Mouse (Mus musculus) heart, postnatal 4 days (tissue): Measurements from ENCODE around the gene Heg1. TPM values are rescaled to one million over a fixed set of nuclear protein-coding genes. Genes with fewer than 3 reads are reported as not detected.

Source experiments
- DNase-seq: peaks from one replicate; pipeline ENCODE4 v3.0.0; 2021
- total RNA-seq, 2 experiments: library from RNA; stranded (reverse); gene quantifications; 2 replicates each; pipeline ENCODE4 v1.2.3; 2021

Gene Heg1
- total RNA-seq, 2 experiments from 2014 or later, result 226 to 240 TPM

DNA sequence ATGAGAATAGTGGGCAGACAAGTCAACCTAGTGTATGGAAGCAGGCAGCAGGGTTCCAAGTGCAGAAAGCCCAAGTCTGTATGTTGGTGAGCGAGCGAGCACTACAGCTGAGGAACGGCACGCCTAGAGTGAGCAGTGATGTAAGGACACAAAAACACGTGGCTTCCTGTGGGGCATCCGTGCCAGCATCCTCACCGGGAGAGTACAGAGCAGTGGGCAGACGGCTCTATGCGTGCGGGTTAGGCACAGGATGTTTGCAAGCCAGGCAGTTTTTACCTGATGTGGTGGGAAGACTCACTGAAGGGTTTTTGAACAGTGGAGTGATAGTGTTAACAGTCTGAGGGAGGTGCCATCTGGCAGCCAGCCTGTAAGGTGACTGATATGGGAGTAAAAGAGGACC lies 23.9 kb downstream of the Heg1 start:
- DNase-seq, result no peak

GRCm38 (mm10) chr16:33708585-33709397 lies 24.6 kb downstream of the Heg1 start:
- DNase-seq, result no peak

DNA sequence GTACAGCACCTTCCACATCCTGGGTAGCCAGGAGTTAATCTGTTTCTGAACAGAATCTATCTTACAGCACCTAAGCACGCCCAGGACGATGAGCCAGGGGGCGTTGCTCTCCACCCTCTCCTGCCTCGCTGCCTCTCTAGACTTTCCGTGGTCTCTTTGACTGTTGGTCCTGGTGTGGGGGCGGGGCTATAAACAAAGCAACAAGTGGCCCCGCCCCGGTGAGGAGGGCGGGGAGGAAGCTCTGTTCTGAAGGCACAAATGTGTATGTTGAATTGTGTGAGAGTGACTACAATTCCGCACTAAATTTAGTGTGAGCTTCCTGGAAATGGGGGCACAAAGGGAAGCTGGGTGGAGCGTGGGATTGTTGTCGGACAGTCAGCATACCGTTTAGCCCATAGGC lies 30.1 kb downstream of the Heg1 start:
- peak; percentile 71 for DNase-seq

GRCm38 (mm10) chr16:33723241-33723640 lies 39.1 kb downstream of the Heg1 start:
- DNase-seq, result no peak

- no peak for DNase-seq
Observed at GRCm38 (mm10) chr16:33723983-33724382, 39.8 kb downstream of the Heg1 start.

DNA sequence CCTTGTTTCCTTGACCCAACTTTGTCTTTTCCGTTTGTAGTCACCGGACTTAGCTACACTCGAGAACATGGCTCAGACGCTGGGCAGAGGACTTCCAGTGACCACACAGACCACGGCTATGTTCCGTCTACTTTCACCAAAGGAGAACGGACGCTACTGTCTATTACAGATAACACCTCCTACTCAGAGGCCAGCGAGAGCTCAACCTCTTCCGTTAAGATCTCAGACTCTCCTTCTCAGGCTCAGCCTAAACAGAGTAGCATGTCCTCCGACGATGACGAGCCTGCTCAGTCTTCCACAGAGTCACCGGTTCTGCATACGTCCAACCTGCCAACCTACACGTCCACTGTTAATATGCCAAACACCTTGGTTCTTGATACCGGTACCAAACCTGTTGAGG lies 42.1 kb downstream of the Heg1 start:
- DNase-seq, result no peak

DNA sequence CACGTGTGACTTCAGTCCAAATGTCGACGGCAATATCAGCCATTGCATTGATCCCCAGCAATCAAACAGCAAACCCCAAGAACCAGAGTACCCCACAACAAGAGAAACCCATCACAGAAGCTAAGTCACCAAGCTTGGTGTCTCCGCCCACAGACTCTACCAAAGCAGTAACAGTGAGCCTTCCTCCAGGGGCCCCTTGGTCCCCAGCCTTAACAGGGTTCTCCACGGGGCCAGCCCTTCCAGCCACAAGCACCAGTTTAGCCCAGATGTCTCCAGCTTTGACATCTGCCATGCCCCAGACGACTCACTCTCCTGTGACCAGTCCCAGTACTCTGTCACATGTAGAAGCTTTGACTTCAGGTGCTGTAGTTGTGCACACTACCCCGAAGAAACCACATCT lies 42.7 kb downstream of the Heg1 start:
- no peak for DNase-seq

GRCm38 (mm10) chr16:33728427-33728826 lies 44.3 kb downstream of the Heg1 start:
- DNase-seq, result no peak

GRCm38 (mm10) chr16:33731291-33731690 lies 47.1 kb downstream of the Heg1 start:
- no peak for DNase-seq

DNA sequence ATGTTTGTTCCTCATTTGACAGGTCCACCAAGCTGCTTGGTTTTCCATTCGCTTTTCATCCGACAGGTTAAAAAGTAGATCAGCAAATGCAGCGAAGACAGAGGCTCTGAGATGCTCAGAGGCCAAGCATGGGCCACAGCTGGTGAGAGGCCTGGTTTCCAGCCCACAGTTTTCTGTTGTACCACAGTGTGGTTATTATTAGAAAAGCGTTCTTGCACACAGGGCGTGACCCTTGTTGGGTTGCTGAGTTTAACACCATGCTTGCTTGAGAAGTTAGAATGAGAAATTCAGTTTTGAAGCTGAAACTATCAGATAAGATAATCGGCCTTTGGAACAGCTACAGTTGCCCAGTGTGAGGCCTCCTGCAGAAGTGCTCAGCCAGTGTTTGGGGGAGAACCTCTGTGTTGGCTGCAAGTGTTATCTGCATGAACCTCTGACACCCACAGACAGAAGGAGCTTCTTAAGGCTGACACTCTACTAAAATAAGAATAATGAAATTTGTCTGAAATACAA lies 48.1 kb downstream of the Heg1 start:
- no peak for DNase-seq

- no peak for DNase-seq
Observed at GRCm38 (mm10) chr16:33732846-33733580, 48.8 kb downstream of the Heg1 start.

DNA sequence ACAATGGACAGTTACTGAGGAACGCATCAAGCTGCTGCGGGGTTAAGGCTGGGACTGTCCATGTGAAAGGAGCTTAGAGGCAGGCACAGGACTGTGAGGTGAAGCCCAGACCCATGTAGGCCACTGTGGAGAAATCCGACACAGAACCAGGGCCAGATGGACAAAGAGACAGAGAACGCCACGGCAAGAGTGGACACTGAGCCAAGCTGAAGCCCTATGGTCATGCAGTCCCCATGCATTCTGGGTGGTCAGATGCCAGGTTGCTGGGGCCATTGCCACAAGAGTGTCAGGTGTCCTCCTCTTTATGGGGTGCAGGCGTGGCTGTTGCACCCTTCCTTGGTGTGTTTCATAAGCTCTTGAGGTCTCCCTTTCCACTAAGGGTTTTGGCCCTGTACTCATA lies 49.7 kb downstream of the Heg1 start:
- DNase-seq, result no peak

DNA sequence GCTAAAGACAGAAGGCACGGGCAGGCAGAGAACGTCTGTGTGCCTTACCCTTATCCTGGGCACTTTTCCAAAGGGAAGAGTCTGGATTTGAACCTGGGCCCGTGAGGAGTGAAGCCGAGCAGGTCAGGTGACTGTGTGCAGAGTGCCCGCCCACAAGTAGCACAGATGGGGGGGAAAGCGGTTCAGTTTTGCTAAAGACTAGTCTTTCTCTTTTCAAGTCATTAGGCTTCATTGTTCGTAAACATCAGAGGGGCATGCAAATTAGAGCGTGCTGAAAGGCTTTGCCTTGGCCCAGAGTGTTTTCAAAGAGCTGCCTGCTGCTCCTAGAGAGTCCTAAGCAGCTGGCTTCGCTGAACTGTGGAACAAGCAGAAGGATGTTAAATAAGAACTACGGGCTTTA lies 50.4 kb downstream of the Heg1 start:
- no peak for DNase-seq

- DNase-seq, result no peak
Observed at GRCm38 (mm10) chr16:33735238-33735637, 51.1 kb downstream of the Heg1 start.

DNA sequence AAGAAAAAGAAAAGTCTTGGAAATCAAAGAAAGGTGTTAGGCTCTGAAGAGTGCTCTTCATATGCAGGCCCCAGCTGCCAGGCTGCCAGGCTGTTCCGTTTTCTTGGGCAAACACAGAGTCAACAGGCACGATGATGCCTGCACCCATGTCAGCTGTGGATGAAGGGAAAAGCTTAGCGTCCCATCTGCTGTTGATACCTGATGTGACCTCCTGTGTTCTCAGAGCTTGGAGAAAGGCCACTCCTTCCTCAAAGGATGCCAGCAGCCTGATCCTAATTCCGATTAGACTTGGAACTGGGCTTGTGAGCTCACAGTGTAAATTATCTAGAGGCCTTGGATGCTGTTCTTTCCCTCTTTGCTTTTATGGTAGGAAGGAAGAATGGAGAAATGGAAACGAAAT lies 51.6 kb downstream of the Heg1 start:
- no peak for DNase-seq

DNA sequence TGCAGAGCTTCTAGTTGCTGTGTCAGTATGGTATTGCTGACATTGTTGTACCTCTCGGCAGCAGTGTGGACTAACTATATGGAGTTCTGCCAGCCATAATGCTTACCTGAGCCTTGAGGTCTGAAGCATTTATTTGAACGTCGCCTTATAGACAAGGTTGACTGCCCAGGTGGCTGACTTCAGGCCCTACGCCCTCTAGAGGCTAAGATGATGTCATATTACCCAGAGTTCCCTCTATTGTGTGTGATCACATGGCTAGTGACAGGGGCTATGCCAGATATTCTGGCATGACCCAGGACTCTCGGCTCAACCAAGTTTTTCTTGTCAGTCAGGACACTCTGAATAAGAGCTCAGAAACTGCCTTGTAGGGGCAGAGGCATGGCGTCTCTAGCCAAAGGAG lies 52.6 kb downstream of the Heg1 start:
- DNase-seq, result no peak

DNA sequence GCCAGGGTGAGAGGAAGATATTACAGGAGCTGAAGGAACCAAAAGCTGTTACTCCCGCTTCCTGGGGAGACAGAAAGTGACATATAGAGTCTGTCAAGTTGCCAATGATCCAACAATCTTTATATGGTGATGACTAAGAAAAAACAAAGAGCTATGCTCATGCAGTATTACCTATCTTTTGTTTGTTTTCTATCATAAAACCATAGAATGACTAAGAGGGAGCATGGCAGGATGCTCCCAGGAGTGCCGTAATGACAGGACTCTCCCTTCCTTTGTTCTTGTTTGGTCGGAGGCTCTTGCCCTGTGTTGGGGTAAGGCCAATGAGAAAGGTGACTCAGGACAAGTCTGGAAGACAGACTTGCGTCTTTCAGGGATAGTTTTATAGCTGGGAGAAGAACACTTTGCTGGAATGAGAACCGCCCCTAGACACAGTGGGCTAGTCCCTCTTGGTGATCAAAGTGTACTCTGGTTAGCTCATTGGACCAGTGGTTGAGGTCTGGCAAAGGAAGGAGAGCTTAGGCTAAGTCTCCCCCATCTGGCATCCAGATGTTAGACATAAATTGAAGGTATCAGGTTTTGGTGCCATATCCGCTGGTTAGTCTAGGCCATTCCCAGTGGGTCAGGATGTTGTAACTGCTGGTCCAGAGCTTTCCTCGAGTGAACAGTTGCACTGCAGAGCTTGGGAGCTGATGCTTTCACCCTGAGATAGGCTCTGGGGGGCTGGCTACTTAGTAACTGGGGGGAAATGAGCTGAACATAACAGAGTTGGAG lies 55.0 kb downstream of the Heg1 start:
- no peak for DNase-seq

DNA sequence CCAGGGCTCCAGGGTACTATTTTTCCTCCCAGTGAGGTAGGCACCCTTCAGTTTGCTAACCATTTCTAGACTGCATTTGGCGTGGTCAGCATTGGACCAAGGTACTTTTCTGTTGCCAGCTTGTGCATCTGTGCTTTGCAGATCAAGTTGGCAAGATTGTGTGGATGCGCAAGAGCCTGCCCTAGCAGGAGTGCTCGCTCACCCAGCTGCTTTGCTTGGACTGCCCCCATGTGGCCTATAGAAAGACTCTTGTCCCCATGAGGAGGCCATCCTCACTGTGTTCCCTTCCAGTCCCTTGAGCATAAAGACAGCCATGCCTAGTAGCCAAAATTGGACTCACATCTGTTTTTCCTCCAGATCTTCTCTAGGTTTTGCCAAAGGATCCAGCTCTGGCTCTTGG lies 55.6 kb downstream of the Heg1 start:
- DNase-seq, result peak; percentile 65

DNA sequence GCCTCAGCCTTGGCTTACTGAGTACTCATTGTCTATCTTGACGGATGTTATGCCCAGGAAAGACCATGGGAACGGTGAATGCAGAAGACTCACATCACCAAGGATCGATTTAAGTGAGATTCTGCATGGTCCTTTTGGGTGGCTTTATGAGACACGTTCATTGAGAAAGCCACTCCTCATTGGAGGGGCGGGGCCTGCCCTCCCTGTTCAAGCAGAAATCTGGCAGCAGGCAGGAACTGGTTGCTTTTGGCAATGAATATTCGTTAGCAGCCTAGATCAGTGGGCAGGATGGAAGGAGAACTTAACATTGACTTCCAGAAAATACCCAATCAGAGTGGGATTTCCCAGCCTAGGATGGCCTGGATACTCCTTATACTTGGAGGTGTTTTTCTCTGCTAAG lies 56.2 kb downstream of the Heg1 start:
- no peak for DNase-seq

GRCm38 (mm10) chr16:33741795-33742194 lies 57.6 kb downstream of the Heg1 start:
- DNase-seq, result no peak

GRCm38 (mm10) chr16:33742233-33742632 lies 58.1 kb downstream of the Heg1 start:
- DNase-seq, result no peak

DNA sequence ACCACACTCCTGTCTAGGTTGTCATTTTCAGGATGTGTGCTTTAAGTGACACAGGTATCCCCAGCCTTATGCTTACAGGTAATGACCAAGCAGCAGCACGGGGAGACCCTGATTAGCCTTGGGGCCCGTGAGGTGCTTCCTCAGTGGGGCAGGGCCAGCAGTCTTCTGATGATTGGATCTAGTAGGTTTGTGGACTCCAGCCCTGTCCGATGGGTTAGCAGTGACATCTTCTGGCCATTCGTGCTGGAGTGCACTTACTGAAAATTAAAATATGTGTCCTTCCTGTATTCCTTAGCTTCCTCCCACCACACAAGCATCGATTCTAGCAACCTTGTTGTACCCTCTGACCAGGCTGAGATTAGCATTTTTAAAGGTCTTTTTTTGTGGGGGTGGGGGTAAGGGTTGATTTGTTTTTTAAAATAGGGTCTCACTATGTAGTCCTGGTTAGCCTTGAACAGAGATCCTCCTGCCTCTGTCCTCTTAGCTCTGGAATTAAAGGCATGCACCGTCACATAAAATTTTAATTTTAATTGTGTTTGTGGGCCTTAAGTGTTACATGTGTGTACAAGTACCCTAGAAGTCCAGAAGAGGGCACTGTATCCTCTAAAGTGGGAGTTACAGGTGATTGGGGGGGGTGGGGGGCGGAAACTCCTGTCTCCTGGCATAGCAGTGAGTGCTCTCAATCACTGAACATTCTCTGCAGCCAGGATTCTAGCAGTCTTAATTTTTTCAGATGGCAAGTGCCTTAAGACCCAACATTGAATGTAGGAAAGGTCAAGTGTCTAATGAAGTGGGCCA lies 60.7 kb downstream of the Heg1 start:
- no peak for DNase-seq
